ENCODE assay signal across 25 mouse cellular contexts in the genomic region with DNA sequence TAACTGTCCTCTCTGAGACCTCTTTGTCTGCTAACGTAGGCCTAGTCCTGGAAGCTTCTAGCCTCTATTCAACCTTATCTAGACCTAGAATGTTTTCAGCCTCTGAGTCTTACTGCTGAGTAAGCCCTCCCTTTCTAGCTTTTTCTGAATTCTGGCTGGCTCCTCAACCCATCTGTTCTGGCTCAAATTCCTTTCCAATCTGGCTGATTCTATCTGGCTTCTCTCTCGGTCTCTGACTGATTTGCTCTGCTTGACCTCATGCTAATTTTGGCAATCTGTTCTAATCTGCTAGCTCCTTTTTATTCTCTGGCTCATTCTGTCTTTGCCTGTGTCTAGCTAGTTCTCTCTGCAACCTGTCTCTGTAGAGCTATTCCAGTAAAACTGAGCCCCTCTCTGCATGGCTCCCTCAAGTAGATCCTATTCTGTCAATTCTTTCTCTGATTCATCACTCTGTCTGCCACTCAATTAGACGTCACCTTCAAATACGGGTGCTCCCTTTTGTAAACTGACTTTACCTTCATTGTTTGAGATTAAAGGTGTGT. TPM values are rescaled to one million over a fixed set of nuclear protein-coding genes. Genes with fewer than 3 reads are reported as not detected.
A peak's percentile ranks its signal among the peaks of the same experiment; 100 is the strongest.
DNase-seq lines count a peak whose midpoint lies in the region; ATAC-seq and TF ChIP-seq lines count a peak whose summit lies in the region.
"Had no signal": no experiment of that assay in that cellular context is flagged by ENCODE, and none has a peak within 500 bp of the region (broad histone marks: within the 10 kb centered on the region; RNA-seq: fewer than 3 reads in every experiment).

No protein-coding gene starts in this region.

- H3K27me3 ChIP-seq in forebrain, embryonic 15.5 days: no peaks in the 10 kb centered on the region
- H3K27me3 ChIP-seq in forebrain, embryonic 11.5 days (ENCODE audit: control insufficient read depth, insufficient read depth, low read length): no peaks in the 10 kb centered on the region
- H3K27me3 ChIP-seq: embryonic facial prominence, embryonic 12.5 days; heart, embryonic 15.5 days; limb, embryonic 13.5 days; liver, embryonic 12.5 days; midbrain, embryonic 12.5 days; Patski had no signal

- no peaks in the 10 kb centered on the region for H3K9me3 ChIP-seq in forebrain, embryonic 15.5 days
- no peaks in the 10 kb centered on the region for H3K9me3 ChIP-seq in forebrain, embryonic 11.5 days (ENCODE audit: control insufficient read depth, low read length)
- H3K9me3 ChIP-seq: embryonic facial prominence, embryonic 12.5 days; heart, embryonic 15.5 days; limb, embryonic 13.5 days; liver, embryonic 12.5 days; midbrain, embryonic 12.5 days had no signal

- H3K36me3 ChIP-seq in forebrain, embryonic 15.5 days: no peaks in the 10 kb centered on the region
- H3K36me3 ChIP-seq in forebrain, embryonic 11.5 days (ENCODE audit: control insufficient read depth, insufficient read depth, low read length): no peaks in the 10 kb centered on the region
- H3K36me3 ChIP-seq: embryonic facial prominence, embryonic 12.5 days; heart, embryonic 15.5 days; limb, embryonic 13.5 days; liver, embryonic 12.5 days; midbrain, embryonic 12.5 days had no signal

- ATAC-seq in forebrain, embryonic 15.5 days (replicated peaks): peak; percentile 61
- ATAC-seq in forebrain, embryonic 11.5 days (replicated peaks; ENCODE audit: low FRiP score): no peak
- ATAC-seq in erythroid progenitor cell, adult 5-6 weeks (replicated peaks; ENCODE audit: low FRiP score, poor library complexity, severe bottlenecking): no peak
- ATAC-seq: liver, embryonic 12.5 days; Patski had no signal

- no peak for TF ChIP-seq POLR2A in lung, adult 2 months (IDR thresholded peaks at IDR 0.05; ENCODE audit: borderline replicate concordance, extremely low read depth, low read depth, low read length)

- WGBS in forebrain, embryonic 15.5 days: 60% methylated on average over 4 of the region's 4 CpGs
- 83% methylated on average over 4 of the region's 4 CpGs for WGBS in forebrain, embryonic 11.5 days
- WGBS in lung, adult 2 months: 63% methylated on average over 4 of the region's 4 CpGs

- no peak for TF ChIP-seq CTCF in lung, adult 2 months (IDR thresholded peaks at IDR 0.05; ENCODE audit: insufficient read depth, low read length)

- DNase-seq in forebrain, embryonic 11.5 days (ENCODE audit: low spot score): no peak
- peak; percentile 98 for DNase-seq in brain, adult 2 months (ENCODE audit: low read depth, low spot score)
- peak; percentile 62 to 68 for DNase-seq in cerebellum, adult 18-20 months
- peak; percentile 58 to 82 for DNase-seq in cerebellum, postnatal 14 days
- DNase-seq in kidney, postnatal 14 days: no peak
- DNase-seq in lung, adult 2 months: no peak
- DNase-seq: adrenal gland, adult 2 months; heart, postnatal 36 days; kidney, adult 11 months; layer of hippocampus, postnatal 36 days; lung, adult 18-20 months; lung, postnatal 14 days had no signal

- H3K27ac ChIP-seq in forebrain, embryonic 15.5 days (replicated peaks): peak overlapping the region; percentile 64
- no peak overlapping the region for H3K27ac ChIP-seq in forebrain, embryonic 11.5 days (ENCODE audit: low read depth, low read length)
- H3K27ac ChIP-seq: embryonic facial prominence, embryonic 12.5 days; heart, embryonic 15.5 days; kidney, postnatal 0 days; limb, embryonic 13.5 days; liver, embryonic 12.5 days; midbrain, embryonic 12.5 days; stomach, postnatal 0 days had no signal

- no peak overlapping the region for H3K4me3 ChIP-seq in forebrain, embryonic 15.5 days
- H3K4me3 ChIP-seq in forebrain, embryonic 11.5 days (ENCODE audit: low read depth, low read length): no peak overlapping the region
- no peak overlapping the region for H3K4me3 ChIP-seq in lung, adult 2 months (replicated peaks; ENCODE audit: extremely low read depth, low read depth, low read length)
- H3K4me3 ChIP-seq: embryonic facial prominence, embryonic 12.5 days; heart, embryonic 15.5 days; limb, embryonic 13.5 days; liver, embryonic 12.5 days; midbrain, embryonic 12.5 days had no signal

- H3K9ac ChIP-seq in forebrain, embryonic 15.5 days (replicated peaks): no peak overlapping the region
- no peak overlapping the region for H3K9ac ChIP-seq in forebrain, embryonic 11.5 days (ENCODE audit: low read length)
- H3K9ac ChIP-seq: embryonic facial prominence, embryonic 12.5 days; heart, embryonic 15.5 days; limb, embryonic 13.5 days; liver, embryonic 12.5 days; midbrain, embryonic 12.5 days had no signal

- peaks cover 6% of the 10 kb centered on the region; the same call in 1 of the 2 replicates for H3K4me1 ChIP-seq in forebrain, embryonic 15.5 days
- H3K4me1 ChIP-seq in forebrain, embryonic 11.5 days (replicated peaks; ENCODE audit: control insufficient read depth, insufficient read depth, low read length): no peaks in the 10 kb centered on the region
- no peaks in the 10 kb centered on the region for H3K4me1 ChIP-seq in lung, adult 2 months (ENCODE audit: control insufficient read depth, insufficient read depth, low read length)
- H3K4me1 ChIP-seq: embryonic facial prominence, embryonic 12.5 days; limb, embryonic 13.5 days; liver, embryonic 12.5 days; midbrain, embryonic 12.5 days had no signal

- H3K4me2 ChIP-seq in forebrain, embryonic 15.5 days (replicated peaks): no peak overlapping the region
- H3K4me2 ChIP-seq in forebrain, embryonic 11.5 days (ENCODE audit: low read depth, low read length, severe bottlenecking): no peak overlapping the region
- H3K4me2 ChIP-seq: embryonic facial prominence, embryonic 12.5 days; heart, embryonic 15.5 days; limb, embryonic 13.5 days; liver, embryonic 12.5 days; midbrain, embryonic 12.5 days had no signal

RNA-seq across cellular contexts. Expression of gene Wrb, which starts 20.6 kb away (rescaled TPM):
- 163 and 175 TPM in 2 replicates for polyA plus RNA-seq in forebrain, embryonic 15.5 days (2015; fragmentation: Nextera tagmentation; extraction: Ambion mirVana)
- polyA plus RNA-seq in forebrain, embryonic 11.5 days (2014; fragmentation: Nextera tagmentation; extraction: Ambion mirVana): 122 and 123 TPM in 2 replicates
- total RNA-seq in erythroid progenitor cell, adult 5-6 weeks (2015; ENCODE audit: low replicate concordance): 1.4 TPM in 1 of 2 replicates, not detected in the other
- 2.1 TPM in 1 of 2 replicates, not detected in the other for total RNA-seq in erythroid progenitor cell, adult 5-6 weeks (2017; ENCODE audit: low replicate concordance)
- 81.5 and 84.8 TPM in 2 replicates for polyA plus RNA-seq in lung, adult 2 months (2012; rRNA removed)

RNA-seq across cellular contexts. Expression of gene Lca5l, which starts 26.3 kb away (rescaled TPM):
- 1.5 and 1.6 TPM in 2 replicates for polyA plus RNA-seq in forebrain, embryonic 15.5 days (2015; fragmentation: Nextera tagmentation; extraction: Ambion mirVana)
- 1.2 TPM in 2 replicates for polyA plus RNA-seq in forebrain, embryonic 11.5 days (2014; fragmentation: Nextera tagmentation; extraction: Ambion mirVana)
- not detected in 2 replicates for total RNA-seq in erythroid progenitor cell, adult 5-6 weeks (2015; ENCODE audit: low replicate concordance)
- not detected in 2 replicates for total RNA-seq in erythroid progenitor cell, adult 5-6 weeks (2017; ENCODE audit: low replicate concordance)
- polyA plus RNA-seq in lung, adult 2 months (2012; rRNA removed): 0.91 and 1.0 TPM in 2 replicates
- total RNA-seq: monocyte, adult 5-6 weeks; neutrophil, adult 5-6 weeks had no signal

RNA-seq across cellular contexts. Expression of gene Sh3bgr, which starts 34.5 kb away (rescaled TPM):
- 0.65 and 0.69 TPM in 2 replicates for polyA plus RNA-seq in forebrain, embryonic 15.5 days (2015; fragmentation: Nextera tagmentation; extraction: Ambion mirVana)
- polyA plus RNA-seq in forebrain, embryonic 11.5 days (2014; fragmentation: Nextera tagmentation; extraction: Ambion mirVana): 0.76 and 1.3 TPM in 2 replicates
- total RNA-seq in erythroid progenitor cell, adult 5-6 weeks (2015; ENCODE audit: low replicate concordance): not detected in 2 replicates
- total RNA-seq in erythroid progenitor cell, adult 5-6 weeks (2017; ENCODE audit: low replicate concordance): not detected in 2 replicates
- 8.4 and 18.2 TPM in 2 replicates for polyA plus RNA-seq in lung, adult 2 months (2012; rRNA removed)
- total RNA-seq: megakaryocyte progenitor cell, adult 5-6 weeks; monocyte, adult 5-6 weeks; neutrophil, adult 5-6 weeks had no signal

RNA-seq across cellular contexts. Expression of gene Hmgn1, which starts 38.3 kb away (rescaled TPM):
- polyA plus RNA-seq in forebrain, embryonic 15.5 days (2015; fragmentation: Nextera tagmentation; extraction: Ambion mirVana): 543 and 563 TPM in 2 replicates
- polyA plus RNA-seq in forebrain, embryonic 11.5 days (2014; fragmentation: Nextera tagmentation; extraction: Ambion mirVana): 882 and 935 TPM in 2 replicates
- 33.5 and 60.5 TPM in 2 replicates for total RNA-seq in erythroid progenitor cell, adult 5-6 weeks (2015; ENCODE audit: low replicate concordance)
- total RNA-seq in erythroid progenitor cell, adult 5-6 weeks (2017; ENCODE audit: low replicate concordance): 9.1 and 16.9 TPM in 2 replicates
- polyA plus RNA-seq in lung, adult 2 months (2012; rRNA removed): 27.4 and 38.0 TPM in 2 replicates

Comparison
In these comparisons a context has a peak if more than half of its experiments do, and no peak if none do; other contexts are left out.
1. DNase-seq: peak in brain, adult 2 months (single experiment), cerebellum, adult 18-20 months (2 of 2) and cerebellum, postnatal 14 days (2 of 2); none in forebrain, embryonic 11.5 days (single experiment), kidney, postnatal 14 days (single experiment) and lung, adult 2 months (single experiment).